Mouse (Mus musculus) spleen, adult 2 months (tissue): ENCODE measurements around the gene Herpud1.

Source experiments
- CTCF ChIP-seq: fragments of 200-500 bp; IDR thresholded peaks from 2 replicates; pipeline ENCODE4 v1.5.1; 2011; ENCODE audit warnings: mild to moderate bottlenecking, inconsistent platforms; ENCODE audit not compliant: insufficient read depth, insufficient read length, insufficient replicate concordance; ENCODE audit errors: extremely low read depth
- POLR2A ChIP-seq: fragments of 200-500 bp; IDR thresholded peaks from 2 replicates; pipeline ENCODE4 v1.6.1; 2011; ENCODE audit warnings: low read depth, low read length, inconsistent platforms

DNA sequence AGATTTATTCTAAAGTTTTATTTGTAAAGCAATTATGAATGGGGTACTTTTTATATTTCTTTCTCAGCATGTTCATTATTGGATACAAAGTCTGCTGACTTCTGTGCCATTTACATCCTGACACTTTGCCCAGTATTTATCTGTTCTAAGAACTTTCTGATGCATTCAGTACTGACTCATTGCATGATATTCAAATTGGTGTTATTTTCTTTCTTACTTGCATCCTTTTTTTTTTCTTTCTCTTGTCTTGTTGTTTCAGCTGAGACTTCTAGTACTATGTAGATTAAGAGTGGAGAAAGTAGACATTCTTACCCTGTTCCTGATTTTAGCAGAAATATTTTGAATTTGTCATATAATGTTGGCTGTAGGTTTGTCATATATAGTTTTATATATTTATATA, 53.5 kb downstream of the Herpud1 start:
- TF ChIP-seq POLR2A (no peak), CTCF (no peak)
